Mouse (Mus musculus) urinary bladder, adult 18-20 months (tissue): Measurements from ENCODE around the gene Mrm3.
"Not testable (repeated sequence)": the region's sequence is repeated elsewhere in the genome, so short reads cannot be mapped to it uniquely, and the experiment has no call there.

ENCODE experiments used
- DNase-seq, 2 experiments: peaks; one replicate each; pipeline ENCODE4 v3.0.0; 2022; ENCODE audit warnings: low spot score in 2 of 2, mixed read lengths in 2 of 2

Mrm3 gene

DNA sequence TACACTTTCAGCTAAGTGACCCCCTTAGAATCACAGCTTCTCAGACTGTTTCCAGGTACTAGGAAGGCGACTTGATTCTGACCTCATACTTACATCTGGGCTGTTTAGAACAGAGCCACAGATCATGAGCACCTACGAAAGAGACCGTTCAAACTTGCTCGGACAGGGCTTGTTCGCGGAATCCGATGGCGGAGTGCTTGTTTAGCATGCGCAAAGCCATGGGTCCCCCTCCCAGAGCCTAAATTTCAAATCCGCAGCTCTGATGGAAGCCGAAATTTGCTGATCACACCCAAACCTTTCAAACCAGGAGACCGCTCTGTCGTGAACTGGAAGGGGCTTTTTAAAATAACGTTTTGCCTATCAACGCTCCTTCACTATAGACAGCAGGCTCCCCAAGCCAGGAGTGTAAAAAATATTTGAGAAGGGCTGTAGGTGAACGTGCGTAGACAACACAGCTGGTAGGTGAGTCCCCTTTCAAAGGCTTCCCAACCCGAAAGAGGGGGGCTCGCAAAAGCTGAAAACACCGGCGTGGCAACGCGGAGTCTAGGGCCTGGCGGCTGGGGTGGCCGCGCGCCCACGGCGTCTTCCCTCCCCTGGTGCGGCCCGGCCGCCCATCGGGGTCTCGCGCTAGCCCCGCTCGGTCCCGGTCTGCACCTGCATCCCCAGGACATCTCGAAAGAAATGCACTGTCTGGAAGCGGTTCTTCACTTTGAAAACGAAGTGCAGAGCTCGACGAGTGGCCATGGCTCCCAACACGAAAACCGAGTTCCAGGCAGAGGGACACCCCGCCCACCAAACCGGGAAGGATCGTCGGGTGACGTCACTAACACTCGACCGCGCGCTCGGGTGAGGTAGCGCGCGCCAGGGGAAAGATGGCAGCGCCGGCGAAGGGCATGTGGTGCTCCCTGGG is at the start of gene Mrm3, which contains the start of gene Glod4:
TSS of gene Mrm3 (plus strand) at position 815 of the 910 bp plus-strand sequence.
TSS of gene Glod4 (minus strand) at position 825 of the 910 bp plus-strand sequence.
- DNase-seq = peak; percentile 83 to 89

- DNase-seq = no peak
Observed at GRCm38 (mm10) chr11:76196275-76196976, 47.1 kb upstream of the Mrm3 start.

DNA sequence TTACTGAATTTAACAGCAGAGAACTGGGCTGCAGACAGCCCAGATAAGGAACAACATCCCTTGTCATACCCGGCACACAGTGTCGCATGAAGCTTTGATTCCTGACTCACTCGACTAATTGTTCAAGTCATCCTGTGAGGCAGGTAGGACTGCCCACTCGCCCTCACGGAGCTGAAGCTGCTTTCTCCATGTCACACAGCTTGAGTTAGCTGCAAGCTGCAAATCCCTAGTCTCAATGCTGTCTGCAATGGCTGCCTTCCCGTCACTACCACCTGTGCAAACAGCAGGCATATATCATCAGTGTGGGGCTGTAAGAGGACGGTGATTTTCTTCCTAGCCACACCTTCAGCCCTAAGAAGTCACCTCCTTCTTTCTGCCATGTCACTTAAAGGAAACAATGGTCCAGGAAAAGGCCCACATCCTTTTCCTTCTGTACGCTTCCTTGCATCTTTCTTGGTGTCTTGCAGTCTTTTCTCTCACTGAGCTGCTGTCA is 46.5 kb upstream of the Mrm3 start:
- no peak for DNase-seq

DNA sequence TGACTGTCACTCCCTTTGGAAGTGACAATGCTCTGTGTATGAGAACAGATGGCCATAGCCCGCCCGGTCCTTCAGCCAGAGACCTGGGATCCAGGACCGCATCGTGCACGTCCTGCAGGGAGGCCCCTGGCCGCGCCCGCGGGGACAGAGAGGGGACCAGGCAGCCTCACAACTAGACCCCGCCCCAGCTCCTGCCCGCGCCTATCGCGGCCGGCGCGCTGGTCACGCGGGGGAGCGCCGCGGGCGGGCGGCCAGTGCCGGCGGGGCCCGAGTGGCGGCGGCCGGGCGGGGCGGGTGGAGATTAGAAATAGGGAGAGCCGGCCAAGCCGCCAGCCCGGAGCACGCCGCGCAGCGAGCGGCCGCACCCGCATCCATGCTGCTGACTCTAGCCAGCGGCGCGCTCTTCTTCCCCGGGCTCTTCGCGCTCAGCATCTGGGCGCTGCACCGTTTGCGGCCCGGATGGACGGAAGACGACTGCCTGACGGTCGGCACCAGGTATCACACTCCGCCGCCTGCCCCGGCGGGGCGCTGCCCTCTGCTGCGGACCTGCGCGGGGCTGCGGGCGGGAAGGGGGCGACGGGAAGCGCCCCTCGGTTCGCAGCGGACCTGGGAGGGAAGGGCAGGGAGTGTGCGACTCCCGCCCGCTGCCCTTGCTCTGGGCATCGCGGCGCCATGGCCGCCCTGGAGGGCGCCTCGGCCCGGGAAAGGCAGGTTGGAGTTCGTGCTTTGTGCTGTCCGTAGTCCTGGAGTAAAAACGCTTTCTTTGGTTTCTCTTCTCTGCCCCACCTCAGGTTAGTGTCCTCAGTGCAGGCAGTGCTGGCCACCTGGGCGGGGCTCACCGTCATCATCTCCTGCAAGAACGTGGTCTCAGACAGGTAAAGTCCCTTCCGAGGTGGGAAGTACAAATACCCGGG is 41.5 kb upstream of the Mrm3 start:
- DNase-seq = peak; percentile 80 to 85

DNA sequence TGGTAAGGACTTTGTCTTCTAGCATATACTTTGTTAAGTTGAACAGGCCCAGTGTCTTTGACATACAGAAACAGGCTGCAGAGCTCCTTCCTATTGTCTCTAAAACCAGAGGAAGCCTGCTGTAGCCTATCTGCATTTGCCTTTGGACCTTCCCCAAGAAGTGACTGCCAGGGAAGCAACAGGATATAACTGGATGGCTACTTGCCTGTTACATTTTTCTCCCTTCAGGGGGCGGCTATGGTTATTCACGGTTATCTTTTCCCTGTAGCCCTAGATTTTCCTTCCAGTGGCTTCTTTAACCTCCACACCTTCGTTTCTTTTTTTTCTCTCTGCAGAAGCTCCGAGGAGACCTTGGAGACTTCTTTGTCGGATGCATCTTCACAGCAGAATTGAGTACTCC is 36.7 kb upstream of the Mrm3 start:
- no peak for DNase-seq

DNA sequence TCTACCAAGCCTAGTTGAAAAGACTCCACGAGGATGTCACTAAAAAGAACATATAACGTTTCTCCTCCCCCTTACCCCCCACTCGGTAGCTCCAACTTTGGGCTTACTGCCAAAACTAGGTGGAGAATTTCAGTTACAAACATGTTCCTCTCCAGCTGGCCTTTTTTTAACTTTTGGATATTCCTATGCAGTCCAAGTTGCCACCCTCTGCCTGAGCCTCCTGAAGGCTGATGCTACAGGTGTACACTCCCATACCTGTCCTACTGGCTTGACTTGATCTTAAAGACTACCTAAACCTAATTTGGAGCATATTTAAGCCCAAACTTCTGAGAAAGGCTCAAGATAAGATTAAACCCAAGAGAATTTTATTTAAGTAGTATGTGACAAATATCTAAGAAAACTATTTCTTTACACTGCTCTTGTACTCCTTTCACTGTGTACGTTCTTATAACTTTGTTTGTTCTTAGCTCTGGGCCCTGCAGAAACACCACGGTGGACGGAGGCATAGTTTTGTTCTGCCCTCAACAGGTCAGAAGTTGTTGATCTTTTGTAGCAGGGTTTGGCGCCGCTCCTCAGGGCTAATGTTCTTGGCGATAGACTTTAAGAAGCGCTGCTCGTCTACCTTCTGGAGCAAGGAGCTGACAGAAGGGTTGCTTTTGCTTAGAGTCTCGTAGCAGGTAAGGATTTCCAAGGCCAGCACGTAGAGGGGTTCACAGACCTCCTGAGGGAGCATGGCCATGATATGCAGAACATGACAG is 33.1 kb upstream of the Mrm3 start:
- DNase-seq = no peak

GRCm38 (mm10) chr11:76211595-76211994 is 31.9 kb upstream of the Mrm3 start:
- not testable (repeated sequence) for DNase-seq

- DNase-seq = no peak
Observed at GRCm38 (mm10) chr11:76213841-76214240, 29.7 kb upstream of the Mrm3 start.

DNA sequence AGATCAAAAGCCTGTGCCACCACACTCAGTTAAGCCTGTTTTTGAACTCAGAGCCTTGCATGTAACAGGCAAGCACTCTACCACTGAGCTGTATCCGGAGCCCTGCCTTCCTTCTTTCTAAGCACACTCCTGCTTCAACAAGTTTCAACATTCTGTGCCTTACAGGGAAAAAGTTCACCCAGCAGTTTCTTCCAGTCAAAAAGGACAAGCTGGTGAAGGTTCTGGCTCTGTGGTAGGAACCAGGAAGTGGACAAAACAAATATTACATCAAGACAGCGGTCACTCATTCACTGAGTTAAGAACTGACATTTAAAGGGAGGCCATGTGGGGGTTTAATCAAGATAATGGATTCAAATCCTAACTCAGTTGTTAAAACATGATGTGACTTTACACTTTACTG is 28.5 kb upstream of the Mrm3 start:
- DNase-seq = no peak

DNA sequence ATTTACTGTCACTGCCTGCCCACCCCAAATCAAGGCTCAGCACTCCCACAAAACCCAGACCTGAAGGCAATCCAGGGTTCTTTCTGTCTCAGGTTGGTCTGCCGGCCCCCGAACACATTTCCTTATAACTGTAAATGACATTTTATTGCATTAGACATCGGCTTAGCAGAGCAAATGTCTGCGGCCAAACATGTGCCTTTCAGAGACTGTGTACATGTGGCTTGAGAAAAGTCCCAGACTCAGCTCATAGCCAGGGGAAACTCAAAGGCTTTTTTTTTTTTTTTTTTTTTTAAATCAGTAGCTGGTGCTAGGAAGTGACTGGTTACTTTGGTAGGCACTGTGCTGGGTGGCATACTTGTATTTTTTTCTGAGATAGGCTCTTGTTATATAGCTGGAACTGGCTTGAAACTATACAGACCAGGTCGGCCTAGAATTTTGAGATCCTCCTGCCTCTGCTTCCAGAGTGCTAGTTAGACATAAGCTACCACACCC is 27.4 kb upstream of the Mrm3 start:
- no peak for DNase-seq

- DNase-seq = peak; percentile 31 to 37
Observed at GRCm38 (mm10) chr11:76216681-76217389, 26.7 kb upstream of the Mrm3 start.

DNA sequence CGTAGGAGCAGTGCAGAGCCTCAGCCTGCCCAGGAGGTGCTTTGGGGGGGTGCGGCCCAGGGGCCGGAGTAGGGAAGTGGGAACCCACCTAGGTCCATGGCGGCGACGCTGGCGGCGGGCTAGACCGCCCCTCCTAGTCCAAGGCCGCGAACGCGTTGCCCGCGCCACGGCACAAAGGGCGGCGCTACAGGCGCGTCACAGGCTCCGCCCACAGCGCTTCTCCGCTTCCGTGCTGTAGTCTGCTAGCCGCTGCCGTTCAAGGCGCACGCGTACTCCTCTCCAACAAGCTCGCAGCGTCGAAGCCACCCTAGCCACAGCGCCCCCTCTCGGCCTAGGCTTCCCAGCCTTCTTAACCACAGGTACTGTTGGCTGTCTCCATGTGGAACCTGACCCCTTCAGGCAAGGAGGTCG is 26.1 kb upstream of the Mrm3 start, which contains the start of the genes Dbil5 and Gemin4:
TSS of gene Dbil5 (plus strand) at position 219 of the 411 bp plus-strand sequence.
TSS of gene Gemin4 (minus strand) at position 275 of the 411 bp plus-strand sequence.
- peak; percentile 91 to 93 for DNase-seq

- no peak for DNase-seq
Observed at GRCm38 (mm10) chr11:76224631-76225030, 18.9 kb upstream of the Mrm3 start.

DNA sequence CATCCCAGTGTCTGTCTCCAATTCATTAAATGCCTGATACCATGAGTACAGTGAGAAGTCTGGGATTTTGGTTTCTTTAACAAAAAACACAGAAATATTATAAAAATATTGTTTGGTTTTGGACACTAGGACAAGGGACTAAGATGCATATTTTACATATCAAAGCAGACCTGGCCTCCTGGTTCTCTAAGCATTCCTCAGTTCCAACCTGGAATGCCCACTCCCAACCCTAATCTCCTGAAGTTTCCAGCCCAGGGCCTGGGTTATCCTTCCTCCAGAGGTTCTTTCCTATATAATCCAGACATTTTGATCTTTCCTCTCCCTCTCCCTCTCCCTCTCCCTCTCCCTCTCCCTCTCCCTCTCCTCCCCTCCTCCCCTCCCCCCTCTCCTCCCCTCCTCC is 18.5 kb upstream of the Mrm3 start:
- DNase-seq = no peak

DNA sequence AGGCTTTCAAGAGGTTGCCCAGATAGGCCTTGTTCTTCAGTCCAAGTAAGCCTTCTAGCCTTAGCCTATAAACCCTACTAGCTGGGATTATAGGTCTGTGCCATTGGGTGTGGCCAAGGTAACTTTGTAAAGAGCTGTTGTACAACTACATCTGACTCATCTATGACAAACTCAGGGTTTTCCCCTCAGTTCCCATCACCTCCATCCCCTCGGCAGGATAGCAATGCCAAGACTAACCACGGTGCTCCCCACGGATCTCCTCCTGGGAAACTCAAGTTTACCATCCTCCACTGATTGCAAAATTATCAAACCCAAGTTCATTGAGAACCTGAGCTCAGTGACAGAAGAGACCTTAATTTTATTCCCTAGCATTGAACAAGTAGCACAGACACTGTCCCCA is 7.4 kb upstream of the Mrm3 start:
- DNase-seq = no peak

DNA sequence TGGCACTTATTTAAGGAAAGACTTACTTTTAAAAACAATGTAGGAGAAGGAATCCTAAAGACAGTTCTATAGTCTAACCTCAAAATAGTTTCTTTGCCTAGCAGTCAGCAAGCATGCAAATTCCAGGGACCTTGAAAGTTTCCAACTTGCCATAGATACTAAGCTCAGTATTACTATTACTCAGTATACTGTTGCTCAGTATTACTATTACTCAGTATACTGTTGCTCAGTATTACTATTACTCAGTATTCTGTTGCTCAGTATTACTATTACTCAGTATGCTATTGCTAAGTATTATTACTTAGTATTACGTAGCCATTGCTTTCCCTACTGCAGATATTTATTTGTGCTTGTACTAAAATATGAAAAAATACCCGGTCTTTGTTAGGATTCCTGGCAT is 3.8 kb upstream of the Mrm3 start:
- no peak for DNase-seq

DNA sequence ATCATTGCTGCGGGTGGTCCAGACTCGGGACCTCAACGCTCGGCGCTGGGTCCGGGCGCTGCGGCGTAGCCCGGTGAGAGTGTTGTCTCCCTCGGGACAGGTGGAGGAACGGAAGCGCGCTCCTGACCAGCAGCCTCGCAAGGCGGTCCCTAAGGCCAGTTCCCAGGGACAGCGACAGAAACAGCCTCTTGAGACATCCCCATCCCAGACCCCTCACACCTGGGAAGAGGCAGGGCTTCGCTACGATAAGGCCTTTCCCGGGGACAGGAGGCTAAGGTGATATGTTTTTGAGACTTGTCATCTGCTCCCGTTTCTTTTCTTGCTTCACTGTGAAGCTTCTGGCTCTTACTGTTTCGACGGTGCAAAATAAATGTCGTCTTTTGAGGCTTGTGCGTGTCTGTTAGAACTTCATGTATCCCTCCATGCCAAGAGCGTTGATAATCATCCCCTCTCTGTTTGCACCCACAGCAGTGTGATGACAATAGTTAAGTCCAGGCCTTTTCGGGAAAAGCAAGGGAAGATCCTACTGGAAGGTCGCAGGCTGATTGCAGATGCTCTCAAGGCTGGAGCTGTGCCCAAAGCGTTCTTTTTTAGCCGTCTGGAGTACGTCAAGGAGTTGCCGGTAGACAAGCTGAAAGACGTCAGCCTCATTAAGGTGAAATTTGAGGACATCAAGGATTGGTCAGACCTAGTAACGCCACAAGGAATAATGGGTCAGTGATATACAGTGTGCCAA is 464 bp downstream of the Mrm3 start:
- no peak for DNase-seq

DNA sequence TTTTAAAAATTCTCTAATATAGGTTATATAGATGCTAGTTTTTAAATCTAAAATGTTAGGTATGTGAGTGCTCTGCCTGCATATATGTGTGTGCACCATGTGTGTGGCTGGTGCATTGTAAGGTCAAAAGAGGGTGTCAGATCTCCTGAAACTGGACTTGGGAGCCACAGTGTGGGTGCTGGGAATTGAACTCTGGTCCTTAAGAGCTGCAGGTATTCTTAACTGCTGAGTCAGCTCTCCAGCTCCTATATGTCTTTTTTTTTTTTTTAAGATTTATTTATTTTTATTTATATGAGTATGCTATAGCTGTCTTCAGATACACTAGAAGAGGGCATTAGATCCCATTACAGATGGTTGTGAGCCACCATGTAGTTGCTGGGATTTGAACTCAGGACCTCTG is 2.9 kb downstream of the Mrm3 start:
- no peak for DNase-seq

GRCm38 (mm10) chr11:76247239-76247638 is 3.7 kb downstream of the Mrm3 start:
- no peak for DNase-seq
